Mouse (Mus musculus): ENCODE measurements around the gene Pdzrn3.
A peak's percentile ranks its signal among the peaks of the same experiment; 100 is the strongest.

The Pdzrn3 gene

GRCm38 (mm10) chr6:101366809-101367602 lies 10.7 kb downstream of the Pdzrn3 start:
- DNase-seq = peak; percentile 69 to 83

GRCm38 (mm10) chr6:101365795-101366194 lies 11.9 kb downstream of the Pdzrn3 start:
- no peak for DNase-seq

DNA sequence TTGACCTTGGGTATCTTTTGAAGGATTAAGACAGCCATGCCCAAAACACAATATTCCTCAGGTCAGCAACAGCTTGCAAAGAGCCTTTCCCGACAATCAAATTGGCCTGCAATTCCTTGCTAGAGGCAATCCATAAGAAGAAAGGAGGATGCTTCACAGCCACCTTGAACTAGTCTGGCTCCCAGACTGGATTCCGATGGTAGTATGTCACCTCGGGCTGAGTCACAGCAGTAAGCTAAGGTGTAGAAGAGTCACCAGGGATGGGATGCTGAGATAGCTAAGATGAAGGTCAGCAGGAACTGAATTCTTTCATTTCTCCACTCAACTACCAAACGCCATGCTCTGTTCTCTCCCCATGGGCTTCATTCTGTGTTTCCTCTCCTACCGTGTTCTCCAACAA lies 13.8 kb downstream of the Pdzrn3 start:
- DNase-seq = no peak

DNA sequence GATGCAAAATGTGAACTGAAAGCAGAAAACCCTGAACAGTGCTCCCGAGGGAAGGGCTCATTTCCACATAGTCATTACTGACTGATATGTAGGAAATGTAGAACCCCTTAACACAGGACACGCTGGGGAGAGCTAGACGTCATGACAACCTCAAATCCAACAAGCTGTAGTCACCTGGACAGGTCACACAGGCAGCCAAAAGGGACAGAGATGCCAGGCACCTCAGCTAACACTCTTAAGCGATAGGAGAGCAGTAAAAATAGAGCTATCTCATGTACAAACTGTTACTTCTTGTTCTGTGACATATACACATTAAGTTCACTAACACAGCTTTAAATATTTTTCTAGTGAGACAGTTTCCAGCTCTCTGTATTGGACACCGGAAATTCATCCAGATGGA lies 15.0 kb downstream of the Pdzrn3 start:
- no peak for DNase-seq

DNA sequence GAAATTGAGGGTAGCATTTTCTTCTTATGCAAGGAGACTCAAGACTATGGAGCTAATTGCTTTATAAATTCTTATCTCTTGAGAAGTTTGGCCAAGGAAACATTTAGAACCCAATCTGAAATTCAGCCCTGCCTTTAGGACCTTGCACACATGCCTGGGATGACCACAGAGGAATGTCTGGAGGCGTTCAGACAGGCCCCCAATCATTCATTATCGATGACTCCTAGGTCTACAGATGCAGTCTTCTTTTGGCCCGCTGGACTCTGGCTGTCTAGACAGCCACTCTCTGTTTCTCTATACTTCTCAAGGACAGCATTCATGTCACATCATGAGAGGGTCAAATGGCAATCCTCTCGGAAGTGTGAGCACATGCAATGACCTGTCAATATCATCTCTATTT lies 15.4 kb downstream of the Pdzrn3 start:
- no peak for DNase-seq

GRCm38 (mm10) chr6:101360211-101360737 lies 17.4 kb downstream of the Pdzrn3 start:
- DNase-seq = no peak

- no peak for DNase-seq
These were observed 18.1 kb downstream of the Pdzrn3 start for GRCm38 (mm10) chr6:101359646-101360045.

DNA sequence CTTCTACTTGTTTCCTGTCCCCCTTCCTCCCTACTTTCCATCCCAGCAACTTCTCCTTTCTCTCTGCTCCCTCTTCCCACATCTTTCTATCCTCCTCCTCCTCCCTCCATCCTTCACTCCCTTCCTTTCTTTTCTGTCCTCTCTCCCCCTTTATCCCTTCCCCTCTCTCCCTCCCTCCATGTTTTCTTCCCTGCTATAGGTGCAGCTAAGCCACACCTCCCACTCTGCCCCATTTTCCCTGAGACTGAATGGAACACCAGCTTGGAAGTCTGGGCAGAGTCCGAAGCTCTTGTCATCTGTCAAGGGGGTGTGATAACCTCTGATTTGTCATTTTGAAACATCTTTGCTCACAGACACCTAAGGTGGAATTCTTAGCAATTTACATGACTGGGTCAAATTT lies 22.8 kb downstream of the Pdzrn3 start:
- DNase-seq = no peak

DNA sequence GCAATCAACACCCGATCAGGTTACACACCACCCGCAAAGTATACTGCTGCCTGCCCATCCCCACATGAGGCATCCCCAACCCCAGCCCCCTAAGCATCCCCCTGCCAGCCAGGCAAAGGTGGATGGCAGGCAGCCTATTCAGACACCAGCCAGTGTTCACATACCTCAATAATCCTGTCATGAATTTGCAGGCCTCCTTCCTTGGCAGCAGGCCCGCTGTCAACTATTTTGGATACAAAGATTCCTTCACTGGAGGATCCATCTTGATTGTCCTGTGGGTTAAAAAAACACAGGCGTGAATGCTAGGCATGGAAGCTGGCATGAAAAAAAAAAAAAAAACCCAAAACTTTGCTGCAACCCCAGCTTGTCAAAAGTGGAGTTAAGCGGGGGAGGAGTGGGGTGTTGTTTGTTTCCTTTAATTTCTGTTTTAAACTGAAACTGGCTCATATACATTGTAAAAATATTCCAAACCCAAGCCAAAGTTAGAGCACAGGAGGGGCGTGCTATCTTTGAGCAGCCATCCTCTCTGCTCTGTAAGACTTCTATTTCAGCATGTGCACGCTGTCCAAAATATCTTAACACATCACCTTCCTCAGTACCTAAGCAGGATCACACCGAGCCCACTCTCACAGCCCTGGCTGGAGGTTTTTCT lies 23.3 kb downstream of the Pdzrn3 start:
- no peak for DNase-seq

- DNase-seq = peak; percentile 61 to 73
These were observed 24.0 kb downstream of the Pdzrn3 start for GRCm38 (mm10) chr6:101353701-101354100.

- no peak for DNase-seq
These were observed 25.1 kb downstream of the Pdzrn3 start for GRCm38 (mm10) chr6:101352626-101353025.

GRCm38 (mm10) chr6:101351100-101351499 lies 26.6 kb downstream of the Pdzrn3 start:
- DNase-seq = no peak

GRCm38 (mm10) chr6:101350414-101350973 lies 27.2 kb downstream of the Pdzrn3 start:
- no peak for DNase-seq

DNA sequence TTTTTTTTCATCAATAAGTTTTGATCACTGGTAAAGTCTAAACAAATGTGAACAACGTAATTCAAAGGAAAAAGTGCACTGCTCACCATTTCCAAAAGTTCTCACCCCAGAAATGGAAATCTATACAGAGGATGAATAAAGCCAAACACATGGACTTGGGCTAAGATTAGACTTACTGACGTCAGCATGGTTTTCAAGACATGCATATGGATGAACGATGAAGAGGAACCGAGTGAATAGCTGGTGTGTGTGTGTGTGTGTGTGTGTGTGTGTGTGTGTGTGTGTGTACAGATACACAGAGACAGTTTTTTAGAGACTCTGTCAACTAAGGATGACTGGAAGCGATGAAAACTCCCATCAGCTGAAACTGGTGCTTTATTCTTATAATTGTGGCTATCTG lies 29.2 kb downstream of the Pdzrn3 start:
- no peak for DNase-seq

DNA sequence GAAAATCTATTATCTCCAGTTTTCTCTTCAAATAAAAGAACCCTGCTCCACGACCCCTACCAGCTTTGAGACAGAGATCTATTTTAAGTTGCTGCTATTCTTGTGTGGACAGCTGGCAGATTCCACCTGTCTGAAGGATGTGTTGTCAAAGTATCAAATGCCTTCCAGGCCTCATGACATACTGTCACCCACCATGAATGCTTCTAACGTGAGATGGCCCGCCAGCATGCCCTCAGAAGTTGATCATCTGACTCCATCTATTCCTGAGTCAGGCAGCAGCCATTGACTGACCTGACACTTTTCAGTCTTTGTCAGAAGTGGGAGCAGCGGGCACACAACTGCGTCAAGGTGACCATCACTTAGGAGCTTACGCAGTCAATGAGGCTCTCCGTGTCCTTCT lies 37.6 kb downstream of the Pdzrn3 start:
- no peak for DNase-seq

- no peak for DNase-seq
These were observed 39.7 kb downstream of the Pdzrn3 start for GRCm38 (mm10) chr6:101337842-101338528.

- peak; percentile 47 to 54 for DNase-seq
These were observed 41.0 kb downstream of the Pdzrn3 start for GRCm38 (mm10) chr6:101336660-101337059.

DNA sequence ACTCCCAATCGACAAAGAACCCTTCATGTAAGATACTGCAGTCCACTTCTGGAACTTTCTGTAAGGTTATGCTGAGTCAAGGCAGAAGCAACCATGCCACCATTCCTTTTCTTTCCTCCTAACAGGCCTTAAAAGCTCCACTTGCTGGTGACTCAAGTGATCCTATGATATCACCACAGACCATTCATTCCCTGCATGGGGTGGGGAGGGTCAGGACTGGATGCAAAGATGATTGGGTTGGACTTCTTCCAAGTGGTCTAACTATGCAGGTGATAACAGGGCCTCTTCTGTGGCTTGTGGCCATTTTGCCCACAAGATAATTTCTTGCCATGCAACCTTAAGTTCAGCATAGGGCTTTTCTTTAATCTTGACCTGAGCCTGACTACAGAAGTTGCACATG lies 42.0 kb downstream of the Pdzrn3 start:
- no peak for DNase-seq

- no peak for DNase-seq
These were observed 43.2 kb downstream of the Pdzrn3 start for GRCm38 (mm10) chr6:101334495-101334894.

DNA sequence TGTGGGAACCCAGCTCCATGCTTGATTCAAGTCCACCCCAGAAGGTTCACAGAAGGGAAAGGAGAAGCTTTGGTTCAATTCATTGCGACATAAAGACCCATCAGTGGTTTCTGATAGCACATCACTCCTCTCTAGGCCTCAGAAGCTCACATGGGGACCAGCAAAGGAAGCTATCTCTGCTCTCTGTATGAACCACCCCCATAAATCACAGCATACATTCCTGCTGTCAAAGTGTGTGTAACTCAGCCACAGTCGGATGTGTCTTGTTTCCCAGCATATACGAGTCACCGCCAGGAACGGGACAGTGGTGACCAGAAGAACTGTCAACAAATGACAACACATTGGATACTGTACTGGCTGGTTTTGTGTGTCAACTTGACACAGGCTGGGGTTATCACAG lies 47.3 kb downstream of the Pdzrn3 start:
- DNase-seq = no peak

- no peak for DNase-seq
These were observed 48.2 kb downstream of the Pdzrn3 start for GRCm38 (mm10) chr6:101329499-101329898.

GRCm38 (mm10) chr6:101328514-101328913 lies 49.2 kb downstream of the Pdzrn3 start:
- no peak for DNase-seq

DNA sequence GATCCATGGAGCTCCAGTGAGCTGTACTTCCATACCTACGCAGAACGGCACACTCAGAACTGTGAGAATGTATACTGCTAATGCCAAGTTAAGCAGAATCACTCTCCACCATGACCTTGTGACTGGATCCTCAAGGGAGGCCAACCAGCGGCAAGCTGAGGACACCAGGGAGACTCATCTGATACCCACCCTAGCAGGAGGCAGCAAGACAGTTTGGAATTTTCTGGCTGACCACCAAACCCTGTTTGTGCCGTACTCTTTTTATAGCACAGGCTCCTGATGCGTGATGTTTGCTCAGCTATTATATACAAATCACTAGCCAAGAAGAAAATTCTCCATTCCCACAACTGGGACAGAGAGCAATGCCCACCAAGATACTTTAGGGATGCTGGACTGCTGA lies 50.0 kb downstream of the Pdzrn3 start:
- DNase-seq = no peak
